Mouse (Mus musculus): Measurements from ENCODE around the gene Gal3st3.

DNA sequence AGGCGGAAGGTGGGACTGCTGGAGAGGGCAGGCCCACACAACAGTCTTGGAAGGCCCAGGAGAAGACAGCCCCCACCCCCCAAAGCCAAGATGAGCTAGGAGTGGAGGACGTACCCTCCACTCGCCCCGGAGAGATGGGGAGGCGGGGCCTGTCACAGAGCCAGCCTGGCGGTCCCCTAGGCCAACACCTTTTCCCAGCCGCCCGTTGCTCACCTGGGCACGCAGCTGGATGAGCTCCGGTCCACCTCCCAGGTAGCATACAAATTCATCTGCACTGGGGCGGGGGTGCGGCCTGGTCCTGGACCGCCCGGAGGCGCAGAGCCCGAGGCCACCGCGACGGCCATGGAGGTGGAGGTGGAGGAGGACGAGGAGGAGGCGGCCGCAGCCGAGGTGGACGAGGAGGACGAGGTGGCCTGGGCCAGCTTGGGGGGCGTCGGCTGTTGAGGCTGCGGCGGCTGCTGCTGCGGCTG lies 25.8 kb upstream of the Gal3st3 start:
- TF ChIP-seq CTCF (IDR thresholded peaks at IDR 0.05; ENCODE audit: control insufficient read depth, insufficient read depth, insufficient replicate concordance, low read depth, low read length): no peak
- no peak for TF ChIP-seq POLR2A (IDR thresholded peaks at IDR 0.05; ENCODE audit: control insufficient read depth, low read depth, low read length)
